ENCODE assay signal across 10 mouse cellular contexts in the genomic region with DNA sequence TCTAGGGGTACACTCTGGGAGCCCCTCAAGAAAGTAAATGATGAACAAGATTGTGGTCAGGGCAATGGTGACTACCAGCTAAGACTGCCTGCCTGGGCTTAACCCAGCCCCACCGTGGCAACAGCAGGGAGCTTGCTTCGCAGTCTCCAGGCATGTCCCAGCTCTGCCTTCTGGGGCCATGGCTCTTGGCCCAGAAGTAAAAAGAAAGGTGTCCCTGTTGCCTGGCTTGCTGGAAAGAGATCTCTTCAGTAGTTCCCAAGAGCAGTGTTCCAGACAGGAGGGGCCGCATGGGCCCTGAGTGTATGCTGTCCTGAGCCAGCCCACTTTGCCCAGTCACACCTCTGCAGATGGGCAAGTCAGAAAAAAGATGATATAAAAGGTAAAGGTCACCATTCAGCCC. TPM values are rescaled to one million over a fixed set of nuclear protein-coding genes. Genes with fewer than 3 reads are reported as not detected.
DNase-seq lines count a peak whose midpoint lies in the region; ATAC-seq and TF ChIP-seq lines count a peak whose summit lies in the region.
"Had no signal": no experiment of that assay in that cellular context is flagged by ENCODE, and none has a peak within 500 bp of the region (broad histone marks: within the 10 kb centered on the region; RNA-seq: fewer than 3 reads in every experiment).

No protein-coding gene starts in this region.

- DNase-seq in layer of hippocampus, adult 2 months (ENCODE audit: low spot score in 2 of 2) = no peak
- DNase-seq in layer of hippocampus, postnatal 14 days (ENCODE audit: low spot score in 2 of 2) = no peak
- no peak for DNase-seq in forebrain, postnatal 0 days
- DNase-seq in left cerebral cortex, postnatal 4 days = no peak
- DNase-seq in kidney, postnatal 36 days = no peak

- peak overlapping the region; percentile 55 for H3K4me2 ChIP-seq in embryonic facial prominence, embryonic 13.5 days
- no peak overlapping the region for H3K4me2 ChIP-seq in forebrain, postnatal 0 days (ENCODE audit: low read depth)
- no peak overlapping the region for H3K4me2 ChIP-seq in midbrain, embryonic 16.5 days (ENCODE audit: low read length)

- peaks cover 30% of the 10 kb centered on the region for H3K4me1 ChIP-seq in embryonic facial prominence, embryonic 13.5 days
- no peaks in the 10 kb centered on the region for H3K4me1 ChIP-seq in forebrain, postnatal 0 days (ENCODE audit: insufficient read depth)
- peaks cover 3% of the 10 kb centered on the region; the same call in 1 of the 2 replicates for H3K4me1 ChIP-seq in midbrain, embryonic 16.5 days (ENCODE audit: control insufficient read depth, insufficient read depth, low read length)

- 0 out of 2 replicates have a peak overlapping the region, but pooled peaks have one; percentile 16 for H3K9ac ChIP-seq in embryonic facial prominence, embryonic 13.5 days
- H3K9ac ChIP-seq in forebrain, postnatal 0 days = no peak overlapping the region
- H3K9ac ChIP-seq in midbrain, embryonic 16.5 days (ENCODE audit: low read depth, low read length) = no peak overlapping the region
- H3K9ac ChIP-seq: liver, embryonic 14.5 days had no signal

- intact Hi-C loops in left cerebral cortex, postnatal 4 days (cut with DNase I) = no loop called here

- TF ChIP-seq CTCF in layer of hippocampus, adult 2 months (conservative IDR thresholded peaks at IDR 0.05) = no peak
- TF ChIP-seq CTCF in forebrain, postnatal 0 days (IDR thresholded peaks at IDR 0.05; ENCODE audit: low read depth) = no peak

- H3K36me3 ChIP-seq in embryonic facial prominence, embryonic 13.5 days = peaks cover 12% of the 10 kb centered on the region; the same call in 1 of the 2 replicates
- no peaks in the 10 kb centered on the region for H3K36me3 ChIP-seq in forebrain, postnatal 0 days (ENCODE audit: insufficient read depth)
- H3K36me3 ChIP-seq in midbrain, embryonic 16.5 days (ENCODE audit: control insufficient read depth, insufficient read depth, low read length) = no peaks in the 10 kb centered on the region

- H3K4me3 ChIP-seq in layer of hippocampus, adult 2 months = peak overlapping the region; percentile 57; the same call in 1 of the 2 replicates
- no peak overlapping the region for H3K4me3 ChIP-seq in embryonic facial prominence, embryonic 13.5 days
- H3K4me3 ChIP-seq in forebrain, postnatal 0 days (ENCODE audit: low read depth, low read length) = no peak overlapping the region
- H3K4me3 ChIP-seq in midbrain, embryonic 16.5 days (ENCODE audit: low read depth, low read length) = no peak overlapping the region

- 52% methylated on average over 3 of the region's 3 CpGs for WGBS in embryonic facial prominence, embryonic 13.5 days
- 51% methylated on average over 3 of the region's 3 CpGs for WGBS in forebrain, postnatal 0 days
- WGBS in midbrain, embryonic 16.5 days = 56% methylated on average over 3 of the region's 3 CpGs

- no peaks in the 10 kb centered on the region for H3K9me3 ChIP-seq in embryonic facial prominence, embryonic 13.5 days
- no peaks in the 10 kb centered on the region for H3K9me3 ChIP-seq in forebrain, postnatal 0 days (ENCODE audit: low read length)
- no peaks in the 10 kb centered on the region for H3K9me3 ChIP-seq in midbrain, embryonic 16.5 days (replicated peaks; ENCODE audit: control insufficient read depth, low read length, poor library complexity, severe bottlenecking)

- 0 out of 2 replicates have a peak, but pooled peaks have one; percentile 16 for ATAC-seq in embryonic facial prominence, embryonic 13.5 days (ENCODE audit: insufficient number of reproducible peaks, insufficient read depth, low FRiP score, low TSS enrichment, low read depth)
- ATAC-seq in forebrain, postnatal 0 days = peak; percentile 71
- peak; percentile 36; the same call in 1 of the 2 replicates for ATAC-seq in midbrain, embryonic 16.5 days
- no peak for ATAC-seq in megakaryocyte progenitor cell, adult 5-6 weeks (replicated peaks; ENCODE audit: poor library complexity)

- 0 out of 2 replicates have a peak overlapping the region, but pooled peaks have one; percentile 78 for H3K27ac ChIP-seq in layer of hippocampus, adult 2 months
- no peak overlapping the region for H3K27ac ChIP-seq in embryonic facial prominence, embryonic 13.5 days
- no peak overlapping the region for H3K27ac ChIP-seq in forebrain, postnatal 0 days (ENCODE audit: low read depth, low read length)
- no peak overlapping the region for H3K27ac ChIP-seq in midbrain, embryonic 16.5 days (ENCODE audit: low read length)
- H3K27ac ChIP-seq: kidney, postnatal 0 days; liver, embryonic 14.5 days had no signal

- no peaks in the 10 kb centered on the region for H3K27me3 ChIP-seq in embryonic facial prominence, embryonic 13.5 days
- no peaks in the 10 kb centered on the region for H3K27me3 ChIP-seq in forebrain, postnatal 0 days (ENCODE audit: insufficient read depth, low read length)
- no peaks in the 10 kb centered on the region for H3K27me3 ChIP-seq in midbrain, embryonic 16.5 days (ENCODE audit: control insufficient read depth, insufficient read depth, low read depth, low read length)

RNA-seq across cellular contexts. Expression of a gene that starts 7.7 kb away (rescaled TPM):
- total RNA-seq in layer of hippocampus, adult 2 months (2021) = 1 to 10 TPM; 4.7 to 5.2 TPM
- total RNA-seq in layer of hippocampus, postnatal 14 days (2021) = 1 to 10 TPM; 5.2 to 6.6 TPM
- 8.7 and 10.3 TPM in 2 replicates for polyA plus RNA-seq in embryonic facial prominence, embryonic 13.5 days (2015; fragmentation: Nextera tagmentation; extraction: Ambion mirVana)
- 5.3 and 7.8 TPM in 2 replicates for total RNA-seq in forebrain, postnatal 0 days (2014; rRNA removed)
- polyA plus RNA-seq in forebrain, postnatal 0 days (2015; fragmentation: Nextera tagmentation; extraction: Ambion mirVana) = 7.6 and 8.9 TPM in 2 replicates
- polyA plus RNA-seq in midbrain, embryonic 16.5 days (2015; fragmentation: Nextera tagmentation; extraction: Ambion mirVana) = 8.0 and 9.0 TPM in 2 replicates
- not detected in 2 replicates for total RNA-seq in megakaryocyte progenitor cell, adult 5-6 weeks (2015)
- total RNA-seq in megakaryocyte progenitor cell, adult 5-6 weeks (2017) = not detected in 2 replicates
- total RNA-seq in left cerebral cortex, postnatal 4 days (2021) = 1 to 10 TPM; 5.1 to 6.4 TPM

RNA-seq across cellular contexts. Expression of a gene that starts 18.8 kb away (rescaled TPM):
- 10 to 100 TPM; 39.0 to 40.0 TPM for total RNA-seq in layer of hippocampus, adult 2 months (2021)
- 10 to 100 TPM; 41.1 to 43.1 TPM for total RNA-seq in layer of hippocampus, postnatal 14 days (2021)
- 0.78 and 1.1 TPM in 2 replicates for polyA plus RNA-seq in embryonic facial prominence, embryonic 13.5 days (2015; fragmentation: Nextera tagmentation; extraction: Ambion mirVana)
- 32.9 and 33.8 TPM in 2 replicates for total RNA-seq in forebrain, postnatal 0 days (2014; rRNA removed)
- 28.9 and 31.6 TPM in 2 replicates for polyA plus RNA-seq in forebrain, postnatal 0 days (2015; fragmentation: Nextera tagmentation; extraction: Ambion mirVana)
- polyA plus RNA-seq in midbrain, embryonic 16.5 days (2015; fragmentation: Nextera tagmentation; extraction: Ambion mirVana) = 39.3 and 43.3 TPM in 2 replicates
- not detected in 2 replicates for total RNA-seq in megakaryocyte progenitor cell, adult 5-6 weeks (2015)
- not detected in 2 replicates for total RNA-seq in megakaryocyte progenitor cell, adult 5-6 weeks (2017)
- 10 to 100 TPM; 41.2 to 44.1 TPM for total RNA-seq in left cerebral cortex, postnatal 4 days (2021)

RNA-seq across cellular contexts. Expression of a gene that starts 49.4 kb away (rescaled TPM):
- 10 to 100 TPM; 63.5 to 65.3 TPM for total RNA-seq in layer of hippocampus, adult 2 months (2021)
- total RNA-seq in layer of hippocampus, postnatal 14 days (2021) = 10 to 100 TPM; 58.3 to 66.6 TPM
- 73.2 and 81.1 TPM in 2 replicates for polyA plus RNA-seq in embryonic facial prominence, embryonic 13.5 days (2015; fragmentation: Nextera tagmentation; extraction: Ambion mirVana)
- 65.5 and 69.0 TPM in 2 replicates for total RNA-seq in forebrain, postnatal 0 days (2014; rRNA removed)
- polyA plus RNA-seq in forebrain, postnatal 0 days (2015; fragmentation: Nextera tagmentation; extraction: Ambion mirVana) = 78.3 and 86.9 TPM in 2 replicates
- 72.5 and 75.2 TPM in 2 replicates for polyA plus RNA-seq in midbrain, embryonic 16.5 days (2015; fragmentation: Nextera tagmentation; extraction: Ambion mirVana)
- total RNA-seq in megakaryocyte progenitor cell, adult 5-6 weeks (2015) = 30.0 and 32.4 TPM in 2 replicates
- 74.6 and 109 TPM in 2 replicates for total RNA-seq in megakaryocyte progenitor cell, adult 5-6 weeks (2017)
- 10 to 100 TPM; 63.5 to 67.2 TPM for total RNA-seq in left cerebral cortex, postnatal 4 days (2021)

RNA-seq across cellular contexts. Expression of a gene that starts 59.2 kb away (rescaled TPM):
- 100 to 1,000 TPM; 145 to 155 TPM for total RNA-seq in layer of hippocampus, adult 2 months (2021)
- total RNA-seq in layer of hippocampus, postnatal 14 days (2021) = 100 to 1,000 TPM; 169 to 175 TPM
- polyA plus RNA-seq in embryonic facial prominence, embryonic 13.5 days (2015; fragmentation: Nextera tagmentation; extraction: Ambion mirVana) = 108 and 109 TPM in 2 replicates
- 109 and 121 TPM in 2 replicates for total RNA-seq in forebrain, postnatal 0 days (2014; rRNA removed)
- polyA plus RNA-seq in forebrain, postnatal 0 days (2015; fragmentation: Nextera tagmentation; extraction: Ambion mirVana) = 80.8 and 92.8 TPM in 2 replicates
- polyA plus RNA-seq in midbrain, embryonic 16.5 days (2015; fragmentation: Nextera tagmentation; extraction: Ambion mirVana) = 103 and 104 TPM in 2 replicates
- total RNA-seq in megakaryocyte progenitor cell, adult 5-6 weeks (2015) = 76.3 and 81.6 TPM in 2 replicates
- 161 and 187 TPM in 2 replicates for total RNA-seq in megakaryocyte progenitor cell, adult 5-6 weeks (2017)
- 100 to 1,000 TPM; 157 to 166 TPM for total RNA-seq in left cerebral cortex, postnatal 4 days (2021)

RNA-seq across cellular contexts. Expression of a gene that starts 59.3 kb away (rescaled TPM):
- 1 to 10 TPM; 2.0 to 2.2 TPM for total RNA-seq in layer of hippocampus, adult 2 months (2021)
- 1 to 10 TPM; 2.1 to 2.4 TPM for total RNA-seq in layer of hippocampus, postnatal 14 days (2021)
- 2.9 and 3.7 TPM in 2 replicates for polyA plus RNA-seq in embryonic facial prominence, embryonic 13.5 days (2015; fragmentation: Nextera tagmentation; extraction: Ambion mirVana)
- total RNA-seq in forebrain, postnatal 0 days (2014; rRNA removed) = 0.23 and 1.4 TPM in 2 replicates
- polyA plus RNA-seq in forebrain, postnatal 0 days (2015; fragmentation: Nextera tagmentation; extraction: Ambion mirVana) = 0.84 and 1.4 TPM in 2 replicates
- 1.2 and 1.9 TPM in 2 replicates for polyA plus RNA-seq in midbrain, embryonic 16.5 days (2015; fragmentation: Nextera tagmentation; extraction: Ambion mirVana)
- 1.2 TPM in 2 replicates for total RNA-seq in megakaryocyte progenitor cell, adult 5-6 weeks (2015)
- total RNA-seq in megakaryocyte progenitor cell, adult 5-6 weeks (2017) = 2.7 and 3.0 TPM in 2 replicates
- total RNA-seq in left cerebral cortex, postnatal 4 days (2021) = 1 to 10 TPM in 1 of 2 experiments, under 1 TPM in 1; 0.64 to 1.5 TPM

Comparison
In these comparisons a context has a peak if more than half of its experiments do, and no peak if none do; other contexts are left out.
1. RNA of a gene that starts 18.8 kb away (total RNA-seq): 41.2 to 44.1 TPM in left cerebral cortex, postnatal 4 days, 41.1 to 43.1 TPM in layer of hippocampus, postnatal 14 days, 39.0 to 40.0 TPM in layer of hippocampus, adult 2 months and 32.9 to 33.8 TPM in forebrain, postnatal 0 days; not detected in megakaryocyte progenitor cell, adult 5-6 weeks; every median in the first group is over 10 times any median in the second.